Mouse (Mus musculus): ENCODE results near the gene Zfp970. TPM values are rescaled to one million over a fixed set of nuclear protein-coding genes. Genes with fewer than 3 reads are reported as not detected.
"Not testable (repeated sequence)": the region's sequence is repeated elsewhere in the genome, so short reads cannot be mapped to it uniquely, and the experiment has no call there.

The Zfp970 gene
- polyA plus RNA-seq (2015; fragmentation: Nextera tagmentation; extraction: Ambion mirVana) = 7.8 and 10.1 TPM in 2 replicates

- ATAC-seq; H3K27ac ChIP-seq; H3K36me3 ChIP-seq (ENCODE audit: poor library complexity, severe bottlenecking); H3K4me1 ChIP-seq; H3K27me3 ChIP-seq; H3K9me3 ChIP-seq (replicated peaks): not testable (repeated sequence)
- H3K4me3 ChIP-seq = peak within 1 kb of the TSS; percentile 45
- peak within 1 kb of the TSS; percentile 55 for H3K4me2 ChIP-seq
- peak within 1 kb of the TSS; percentile 30; the same call in 1 of the 2 replicates for H3K9ac ChIP-seq
- WGBS = 5% methylated on average over 8 of the region's 9 CpGs
Observed at GRCm38 (mm10) chr2:177464676-177465075, at the start of gene Zfp970. Gene Zfp970, plus strand, starts transcription at chr2:177464733.

- not testable (repeated sequence) for H3K4me1 ChIP-seq; H3K27ac ChIP-seq; H3K36me3 ChIP-seq (ENCODE audit: poor library complexity, severe bottlenecking); H3K4me3 ChIP-seq; H3K9ac ChIP-seq; H3K9me3 ChIP-seq (replicated peaks); H3K27me3 ChIP-seq; ATAC-seq; H3K4me2 ChIP-seq
Observed at GRCm38 (mm10) chr2:177468222-177468621, 3.7 kb downstream of the Zfp970 start.

GRCm38 (mm10) chr2:177472261-177472660, 7.7 kb downstream of the Zfp970 start:
- H3K27me3 ChIP-seq, ATAC-seq: not testable (repeated sequence)
- 95% methylated on average over 6 of the region's 10 CpGs for WGBS

GRCm38 (mm10) chr2:177481971-177482370, 17.4 kb downstream of the Zfp970 start:
- H3K9me3 ChIP-seq (replicated peaks); H3K4me3 ChIP-seq; ATAC-seq; H3K4me2 ChIP-seq; H3K27me3 ChIP-seq; H3K4me1 ChIP-seq; H3K36me3 ChIP-seq (ENCODE audit: poor library complexity, severe bottlenecking); H3K27ac ChIP-seq; H3K9ac ChIP-seq: not testable (repeated sequence)
- WGBS = 86% methylated on average over 1 of the region's 1 CpGs

More at GRCm38 (mm10) chr2:177472261-177472660, 7.7 kb downstream of the Zfp970 start:
- not testable (repeated sequence) for H3K27ac ChIP-seq; H3K9me3 ChIP-seq (replicated peaks); H3K9ac ChIP-seq; H3K4me1 ChIP-seq; H3K4me3 ChIP-seq; H3K36me3 ChIP-seq (ENCODE audit: poor library complexity, severe bottlenecking); H3K4me2 ChIP-seq

- H3K4me2 ChIP-seq; H3K27ac ChIP-seq; H3K9me3 ChIP-seq (replicated peaks); H3K36me3 ChIP-seq (ENCODE audit: poor library complexity, severe bottlenecking); H3K4me3 ChIP-seq; H3K4me1 ChIP-seq; H3K27me3 ChIP-seq; H3K9ac ChIP-seq; ATAC-seq: not testable (repeated sequence)
- 90% methylated on average over 11 of the region's 11 CpGs for WGBS
Observed at GRCm38 (mm10) chr2:177483238-177483948, 18.9 kb downstream of the Zfp970 start.

- ATAC-seq; H3K9me3 ChIP-seq (replicated peaks); H3K4me1 ChIP-seq; H3K27me3 ChIP-seq; H3K36me3 ChIP-seq (ENCODE audit: poor library complexity, severe bottlenecking); H3K9ac ChIP-seq; H3K27ac ChIP-seq: not testable (repeated sequence)
- WGBS = 17% methylated on average over 7 of the region's 7 CpGs
- peak within 1 kb of the TSS; percentile 51 for H3K4me2 ChIP-seq
- H3K4me3 ChIP-seq = peak within 1 kb of the TSS; percentile 36
Observed at GRCm38 (mm10) chr2:177498067-177498466, 33.5 kb downstream of the Zfp970 start, which contains the start of gene Gm14403. Gene Gm14403, plus strand, starts transcription at chr2:177498215.

- not testable (repeated sequence) for H3K4me1 ChIP-seq; H3K9me3 ChIP-seq (replicated peaks); H3K27ac ChIP-seq; H3K36me3 ChIP-seq (ENCODE audit: poor library complexity, severe bottlenecking); ATAC-seq; H3K4me3 ChIP-seq; H3K9ac ChIP-seq; H3K4me2 ChIP-seq; H3K27me3 ChIP-seq
- WGBS = 60% methylated on average over 1 of the region's 1 CpGs
Observed at GRCm38 (mm10) chr2:177499182-177499581, 34.6 kb downstream of the Zfp970 start.

- ATAC-seq; H3K36me3 ChIP-seq (ENCODE audit: poor library complexity, severe bottlenecking); H3K9ac ChIP-seq; H3K27ac ChIP-seq; H3K4me3 ChIP-seq; H3K4me1 ChIP-seq; H3K9me3 ChIP-seq (replicated peaks); H3K27me3 ChIP-seq; H3K4me2 ChIP-seq: not testable (repeated sequence)
- WGBS = 97% methylated on average over 1 of the region's 1 CpGs
Observed at GRCm38 (mm10) chr2:177505211-177505719, 40.7 kb downstream of the Zfp970 start.

- 63% methylated on average over 4 of the region's 4 CpGs for WGBS
- not testable (repeated sequence) for H3K4me2 ChIP-seq; ATAC-seq; H3K9ac ChIP-seq; H3K4me3 ChIP-seq; H3K27me3 ChIP-seq; H3K4me1 ChIP-seq; H3K27ac ChIP-seq; H3K36me3 ChIP-seq (ENCODE audit: poor library complexity, severe bottlenecking); H3K9me3 ChIP-seq (replicated peaks)
Observed at GRCm38 (mm10) chr2:177511381-177511780, 46.8 kb downstream of the Zfp970 start.

- not testable (repeated sequence) for H3K4me3 ChIP-seq; H3K4me2 ChIP-seq; H3K9me3 ChIP-seq (replicated peaks); H3K27me3 ChIP-seq; H3K4me1 ChIP-seq; ATAC-seq; H3K36me3 ChIP-seq (ENCODE audit: poor library complexity, severe bottlenecking); H3K27ac ChIP-seq; H3K9ac ChIP-seq
- WGBS = 91% methylated on average over 3 of the region's 3 CpGs
Observed at GRCm38 (mm10) chr2:177511972-177512371, 47.4 kb downstream of the Zfp970 start.

- H3K9me3 ChIP-seq (replicated peaks); H3K4me3 ChIP-seq; H3K27ac ChIP-seq; H3K27me3 ChIP-seq; H3K4me1 ChIP-seq; ATAC-seq; H3K4me2 ChIP-seq; H3K36me3 ChIP-seq (ENCODE audit: poor library complexity, severe bottlenecking); H3K9ac ChIP-seq: not testable (repeated sequence)
- WGBS = 84% methylated on average over 4 of the region's 4 CpGs
Observed at GRCm38 (mm10) chr2:177513991-177514479, 49.5 kb downstream of the Zfp970 start.

GRCm38 (mm10) chr2:177517746-177518145, 53.2 kb downstream of the Zfp970 start:
- H3K27me3 ChIP-seq; H3K9ac ChIP-seq; H3K4me3 ChIP-seq; H3K36me3 ChIP-seq (ENCODE audit: poor library complexity, severe bottlenecking); ATAC-seq; H3K27ac ChIP-seq; H3K4me2 ChIP-seq; H3K4me1 ChIP-seq: not testable (repeated sequence)
- H3K9me3 ChIP-seq (replicated peaks) = peaks cover 13% of the 10 kb centered on the region
- WGBS = 88% methylated on average over 9 of the region's 9 CpGs

GRCm38 (mm10) chr2:177518354-177518753, 53.8 kb downstream of the Zfp970 start:
- H3K4me2 ChIP-seq; H3K4me1 ChIP-seq; H3K4me3 ChIP-seq; H3K36me3 ChIP-seq (ENCODE audit: poor library complexity, severe bottlenecking); H3K27ac ChIP-seq; H3K27me3 ChIP-seq; ATAC-seq; H3K9ac ChIP-seq: not testable (repeated sequence)
- WGBS = 89% methylated on average over 7 of the region's 7 CpGs
- H3K9me3 ChIP-seq (replicated peaks) = peaks cover 19% of the 10 kb centered on the region
